Comparison of ENCODE assay signal across 8 mouse cellular contexts in the genomic region with DNA sequence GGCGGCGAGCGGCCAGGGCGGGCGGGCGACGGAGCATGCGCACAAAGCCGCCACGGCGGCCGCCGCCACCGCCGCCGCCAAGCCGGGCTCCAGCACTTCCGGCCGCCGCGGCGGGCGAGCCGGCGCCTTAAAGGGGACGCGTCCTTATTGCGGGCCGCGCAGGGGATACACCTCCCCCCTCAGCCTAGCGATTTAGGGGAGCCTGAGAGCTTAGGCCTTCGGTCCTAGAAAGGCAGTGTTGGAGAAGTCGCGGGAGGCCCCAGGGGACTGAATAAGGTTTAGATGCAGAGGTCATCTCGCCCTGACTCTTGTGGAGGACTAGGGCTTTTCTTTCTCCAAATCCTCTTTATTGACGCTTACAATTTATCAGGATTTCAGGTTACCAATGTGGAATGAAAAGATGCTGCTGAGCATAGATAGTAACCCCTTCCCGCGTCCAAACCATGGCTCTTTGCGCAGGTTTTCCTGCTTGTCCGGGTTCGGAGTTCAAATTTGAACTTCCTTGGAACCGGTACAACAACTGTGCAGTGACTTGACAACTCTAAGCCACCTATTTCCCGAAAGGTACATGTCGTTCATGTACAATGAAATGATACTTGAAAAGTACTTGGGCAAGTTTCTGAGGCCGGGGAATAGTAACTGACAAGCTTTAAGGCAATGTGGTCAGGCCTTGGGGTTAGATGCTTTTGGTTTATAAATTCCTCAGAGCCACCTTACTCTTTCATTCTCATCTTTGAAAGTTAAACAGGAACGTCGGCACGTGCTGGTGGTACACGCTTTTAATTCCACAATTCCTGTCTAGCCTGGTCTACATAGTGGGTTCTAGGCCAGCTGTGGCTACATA. TPM values are rescaled to one million over a fixed set of nuclear protein-coding genes. Genes with fewer than 3 reads are reported as not detected.
DNase-seq lines count a peak whose midpoint lies in the region; ATAC-seq lines count a peak whose summit lies in the region.

A gene (minus strand): TSS at position 89 of the 844 bp plus-strand sequence.

- DNase-seq in ZHBTc4 (ENCODE audit: low read depth, low spot score), result peak; percentile 82
- DNase-seq in gastrocnemius, postnatal 10 days, result peak; percentile 82
- peak; percentile 28 for DNase-seq in hindlimb bud, embryonic 11.5 days (ENCODE audit: extremely low spot score, low read depth, low spot score)
- DNase-seq in left cerebral cortex, postnatal 10 days (ENCODE audit: extremely low spot score in 1 of 2, low spot score in 2 of 2), result peak; percentile 59 to 89
- peak; percentile 79 for DNase-seq in right cerebral cortex, postnatal 14 days
- DNase-seq in urinary bladder, postnatal 36 days (ENCODE audit: low spot score in 2 of 2), result peak; percentile 60 to 69

- ATAC-seq in common myeloid progenitor, adult 5-6 weeks (replicated peaks; ENCODE audit: low read depth, poor library complexity, severe bottlenecking), result peak; percentile 64
- peak; percentile 60 for ATAC-seq in megakaryocyte progenitor cell, adult 5-6 weeks (replicated peaks; ENCODE audit: poor library complexity)

- intact Hi-C loops in left cerebral cortex, postnatal 10 days (cut with DNase I), result loop anchor here (5.0 kb wide), 1 partner anchor 49 kb away; a partner anchor contains a TSS

RNA-seq across cellular contexts. Expression of the gene that starts here (rescaled TPM):
- total RNA-seq in common myeloid progenitor, adult 5-6 weeks (2017), result 23.2 and 26.9 TPM in 2 replicates
- 10 to 100 TPM; 11.2 to 12.3 TPM for total RNA-seq in gastrocnemius, postnatal 10 days (2021)
- 10 to 100 TPM; 26.2 to 29.3 TPM for total RNA-seq in left cerebral cortex, postnatal 10 days (2021)
- total RNA-seq in megakaryocyte progenitor cell, adult 5-6 weeks (2015), result 13.9 and 14.3 TPM in 2 replicates
- 18.7 and 29.3 TPM in 2 replicates for total RNA-seq in megakaryocyte progenitor cell, adult 5-6 weeks (2017)

Comparison
In these comparisons a context has a peak if more than half of its experiments do, and no peak if none do; other contexts are left out.
1. Peak in every context shown above with its lines: DNase-seq and ATAC-seq.
2. DNase-seq: peak in every context shown above with its lines; median percentile 82 in ZHBTc4; 82 in gastrocnemius, postnatal 10 days; 79 in right cerebral cortex, postnatal 14 days; 74 in left cerebral cortex, postnatal 10 days; 64 in urinary bladder, postnatal 36 days; 28 in hindlimb bud, embryonic 11.5 days.